Mouse (Mus musculus): Measurements from ENCODE around the gene Pim3.

GRCm38 (mm10) chr15:88831482-88831881, 30.5 kb upstream of the Pim3 start:
- TF ChIP-seq CTCF (IDR thresholded peaks at IDR 0.05; ENCODE audit: low read depth) (no peak), EP300 (optimal IDR thresholded peaks at IDR 0.05) (no peak)

Data from stomach, postnatal 0 days (tissue).